Mouse (Mus musculus) CD8-positive naive resting alpha-beta T cell, adult 2 months (primary cell): ENCODE measurements around the gene Qrich1.
"Not testable (repeated sequence)": the region's sequence is repeated elsewhere in the genome, so short reads cannot be mapped to it uniquely, and the experiment has no call there.

Experiments
- DNase-seq, 2 experiments: peaks; one replicate each; pipeline ENCODE4 v3.0.0; 2022; ENCODE audit warnings: low read depth in 2 of 2, low spot score in 2 of 2

The Qrich1 gene

DNA sequence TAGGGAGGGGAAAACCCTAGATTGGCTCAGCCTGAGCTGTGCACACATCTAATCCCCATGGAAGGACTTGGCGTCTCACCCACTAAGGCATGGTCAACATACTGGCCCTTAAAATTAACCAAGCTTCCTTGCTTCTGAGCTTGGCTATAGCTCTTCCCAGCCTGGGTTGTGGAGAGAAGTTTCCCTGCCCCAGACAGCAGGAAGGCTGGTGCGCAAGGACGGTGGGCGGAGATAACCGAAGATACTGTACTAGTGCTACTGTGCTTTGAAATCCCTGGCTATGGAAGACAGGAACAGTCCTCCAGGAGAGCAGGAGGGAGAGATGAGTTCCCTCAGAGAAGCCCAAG, 62.7 kb downstream of the Qrich1 start:
- no peak for DNase-seq

DNA sequence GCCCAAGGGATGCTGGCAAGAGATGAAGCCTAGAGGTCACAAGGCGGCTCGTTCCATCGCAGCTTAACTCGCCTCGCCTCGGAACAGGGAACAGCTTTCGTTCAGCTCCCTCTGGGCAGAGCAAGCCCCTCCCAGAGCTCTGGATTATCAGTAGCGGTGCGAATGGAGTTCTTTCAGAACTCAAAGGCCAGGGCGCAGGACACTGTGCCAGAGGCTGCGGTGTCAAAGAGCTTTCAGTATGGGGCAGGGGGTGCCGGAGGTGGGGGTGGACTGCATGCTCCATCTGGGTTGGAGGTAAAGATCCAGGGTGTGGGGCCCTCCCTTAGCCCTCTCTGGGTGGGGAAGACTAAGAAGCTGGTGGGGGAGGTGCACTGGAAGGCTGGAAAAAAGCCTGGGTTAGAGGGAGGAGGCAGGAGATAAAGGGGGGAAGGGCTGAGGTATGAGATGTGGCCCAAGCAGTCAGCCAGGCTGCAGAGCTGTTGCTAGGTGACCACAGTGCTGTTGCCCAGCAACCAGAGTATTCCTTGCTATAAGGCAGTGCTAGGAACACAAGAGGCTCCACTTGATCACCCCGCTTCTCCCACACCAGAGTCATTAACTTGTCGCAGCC, 71.1 kb downstream of the Qrich1 start:
- no peak for DNase-seq

DNA sequence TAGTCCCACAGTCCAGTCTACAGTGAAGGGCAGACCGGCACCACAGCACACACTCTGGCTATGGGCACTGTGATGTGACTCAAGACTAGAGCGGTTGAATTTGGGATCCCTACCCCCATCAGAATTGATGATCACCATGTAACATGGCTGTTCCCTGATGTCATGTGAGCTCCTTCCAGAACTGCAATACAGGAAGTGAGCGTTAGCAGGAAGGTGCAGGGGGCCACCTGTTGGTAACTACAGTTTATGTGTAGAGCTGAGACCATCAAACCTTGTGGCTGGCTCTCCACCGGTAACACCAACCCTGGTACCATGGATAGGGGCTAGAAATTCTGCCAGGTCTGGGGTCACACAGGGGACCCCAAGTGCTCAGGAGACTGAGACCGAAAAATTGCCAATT, 72.6 kb downstream of the Qrich1 start:
- no peak for DNase-seq

DNA sequence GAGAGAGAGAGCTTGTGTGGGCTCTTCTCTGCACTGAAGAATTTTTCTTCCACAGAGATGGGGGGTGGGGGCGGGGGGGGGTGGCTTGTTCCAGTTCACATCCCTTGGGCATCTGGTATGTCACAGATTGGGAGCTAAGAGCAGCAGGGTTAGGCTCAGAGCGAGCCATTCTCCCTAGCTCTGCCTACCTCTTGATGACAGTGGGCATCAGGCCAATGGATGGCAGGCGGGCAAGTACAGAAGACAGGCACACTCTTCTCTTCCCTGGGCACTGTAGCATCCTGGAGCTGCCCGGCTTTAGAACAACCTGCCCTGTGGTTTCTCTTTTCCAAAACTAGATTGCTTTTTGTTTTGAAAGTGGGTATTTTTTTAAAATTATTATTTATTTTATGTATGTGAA, 74.9 kb downstream of the Qrich1 start:
- no peak for DNase-seq

DNA sequence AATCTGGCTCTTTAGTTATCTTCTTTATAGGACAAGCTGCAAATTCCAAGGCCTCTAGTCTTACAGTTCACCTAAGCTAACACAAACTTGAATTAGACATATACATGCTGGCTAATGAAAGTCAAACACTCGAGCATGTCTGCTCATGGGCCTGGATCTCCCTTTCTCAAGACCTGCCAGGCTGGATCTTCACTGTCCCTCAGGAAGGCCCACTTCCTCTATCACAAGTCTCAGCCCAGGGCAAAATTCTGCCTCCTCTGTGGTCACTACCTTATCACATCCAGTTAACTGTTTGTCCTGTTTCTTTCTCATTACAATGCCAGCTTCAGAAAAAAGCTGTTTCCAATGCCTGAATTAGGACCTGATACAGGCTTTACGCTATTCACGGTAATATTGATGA, 77.7 kb downstream of the Qrich1 start:
- no peak for DNase-seq

DNA sequence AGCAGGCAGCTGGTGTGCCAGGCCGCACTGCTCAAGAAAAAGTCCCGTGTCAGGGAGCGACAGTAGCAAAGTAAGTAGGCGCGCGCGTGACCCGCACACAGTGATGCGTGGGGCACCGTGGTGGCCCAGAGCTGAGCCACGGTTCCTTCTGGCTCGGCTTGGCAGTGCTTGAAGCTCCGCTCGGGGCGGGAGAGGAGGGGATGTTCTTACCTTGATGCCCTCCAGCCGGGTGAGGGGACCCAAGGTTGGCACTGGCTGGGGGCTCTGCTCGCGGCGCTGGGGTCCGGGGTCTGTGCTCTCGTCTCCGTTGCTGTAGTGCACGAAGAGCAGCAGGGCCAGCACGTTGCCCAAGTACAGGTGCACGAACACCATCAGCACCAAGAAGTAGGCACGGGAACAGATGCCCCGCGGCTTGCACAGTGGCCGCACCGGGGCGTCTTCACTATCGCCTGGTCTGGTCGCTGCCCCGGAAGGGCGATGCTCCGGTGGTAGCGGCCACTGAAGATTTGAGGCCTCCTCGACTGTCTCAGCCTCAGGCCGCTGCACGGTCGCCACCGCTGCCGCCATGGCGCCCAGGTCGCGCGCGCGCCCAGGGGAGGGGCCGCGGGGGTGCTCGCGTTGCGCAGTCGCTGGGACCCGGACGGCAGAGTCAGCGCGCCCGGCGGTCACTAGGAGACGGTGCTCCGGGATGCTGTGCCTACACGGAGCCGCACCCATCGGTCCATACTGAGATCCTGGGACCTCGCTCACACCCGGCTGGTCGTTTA, 80.6 kb downstream of the Qrich1 start, which contains the start of gene P4htm:
Gene P4htm (minus strand): TSS at position 670 of the 767 bp plus-strand sequence.
- peak; percentile 37 to 48 for DNase-seq

DNA sequence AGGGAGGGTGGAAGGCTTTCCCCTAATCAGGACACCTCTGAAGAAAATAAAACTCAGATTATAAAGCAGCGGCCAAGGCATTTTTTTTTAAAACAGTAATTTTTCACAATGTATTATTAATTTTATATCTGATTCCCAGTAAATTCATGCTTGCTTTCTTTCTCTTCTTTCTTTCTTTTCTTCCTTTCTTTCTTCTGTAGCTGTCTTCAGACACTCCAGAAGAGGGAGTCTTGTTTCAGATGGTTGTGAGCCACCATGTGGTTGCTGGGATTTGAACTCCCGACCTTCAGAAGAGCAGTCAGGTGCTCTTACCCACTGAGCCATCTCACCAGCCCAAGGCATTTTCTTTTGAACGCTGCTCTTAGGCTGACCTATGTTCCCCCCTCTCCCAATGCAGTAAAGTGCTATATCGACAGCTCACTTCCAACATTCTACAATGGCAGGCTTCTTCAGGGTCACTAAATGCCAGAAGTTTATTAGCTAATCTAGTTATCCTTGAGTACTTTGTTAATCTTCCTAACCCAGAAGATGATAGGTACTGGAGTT, 82.5 kb downstream of the Qrich1 start:
- no peak for DNase-seq

DNA sequence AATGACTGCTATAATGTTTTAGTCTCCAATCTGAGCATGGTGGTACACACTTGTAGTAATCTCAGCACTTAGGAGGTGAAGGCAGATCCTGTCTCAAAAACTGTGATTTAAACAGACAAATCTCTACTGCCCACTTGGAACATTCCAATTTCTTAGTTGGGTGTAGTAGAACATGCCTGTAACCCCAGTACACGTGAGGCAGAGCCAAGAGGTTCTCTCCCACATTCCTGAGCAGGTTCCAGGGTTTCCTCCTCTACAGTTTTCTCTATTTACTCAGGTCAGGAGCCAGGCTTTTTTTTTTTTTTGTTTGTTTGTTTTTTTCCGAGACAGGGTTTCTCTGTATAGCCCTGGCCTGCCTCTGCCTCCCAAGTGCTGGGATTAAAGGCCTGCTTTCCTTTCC, 83.4 kb downstream of the Qrich1 start:
- no peak for DNase-seq

DNA sequence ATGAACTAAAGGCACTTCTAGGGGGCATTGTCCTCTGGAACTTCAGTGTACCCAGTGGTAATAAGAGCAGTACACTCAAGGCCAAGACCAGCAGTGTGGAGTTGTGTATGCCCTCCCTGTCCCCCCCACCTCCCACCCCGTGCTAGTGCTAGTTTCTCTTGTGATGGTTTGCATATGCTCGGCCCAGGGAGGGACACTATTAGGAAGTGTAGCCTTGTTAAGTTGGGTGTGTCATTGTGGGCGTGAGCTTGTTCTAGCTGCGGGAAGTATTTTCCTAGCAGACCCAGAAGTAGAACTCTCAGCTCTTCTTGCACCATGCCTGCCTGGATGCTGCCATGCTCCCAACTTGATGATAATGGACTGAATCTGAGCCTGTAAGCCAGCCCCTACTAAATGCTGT, 85.4 kb downstream of the Qrich1 start:
- no peak for DNase-seq

DNA sequence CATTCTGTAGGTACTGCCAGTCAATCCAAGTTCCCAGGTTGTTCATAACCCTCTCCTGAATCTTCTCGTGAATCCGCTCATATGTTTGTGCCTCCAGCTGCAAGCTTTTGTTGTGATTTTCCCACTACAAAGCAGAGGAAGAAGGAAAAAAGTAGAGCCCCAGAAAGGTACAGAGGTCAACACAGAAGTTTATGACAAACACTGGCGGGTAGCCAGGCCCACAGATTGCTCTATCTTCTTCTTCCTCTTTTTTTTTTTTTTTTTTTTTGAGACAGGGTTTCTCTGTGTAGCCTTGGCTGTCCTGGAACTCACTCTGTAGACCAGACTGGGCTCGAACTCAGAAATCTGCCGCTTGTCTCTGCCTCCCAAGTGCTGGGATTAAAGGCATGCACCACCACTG, 91.3 kb downstream of the Qrich1 start:
- DNase-seq: not testable (repeated sequence)

DNA sequence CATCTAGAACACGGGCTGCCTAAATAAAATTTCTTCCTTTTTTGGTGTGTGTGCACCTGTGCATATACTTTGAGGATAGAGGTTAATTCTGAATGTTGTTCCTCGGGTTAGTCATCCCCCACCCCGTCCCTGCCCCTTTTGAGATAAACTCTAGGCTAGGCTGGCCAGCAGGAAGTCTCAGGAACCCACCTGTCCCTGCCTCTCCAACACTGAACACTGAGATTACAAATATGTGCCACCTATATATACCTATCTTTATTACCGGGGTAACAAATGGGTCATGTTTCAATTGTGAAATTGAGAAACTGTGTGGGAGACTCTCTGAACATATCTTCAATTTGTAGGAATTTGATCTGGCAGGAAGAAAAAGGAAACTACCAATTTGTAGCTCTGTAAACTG, 92.3 kb downstream of the Qrich1 start:
- no peak for DNase-seq
